ENCODE assay signal across 8 mouse cellular contexts in the genomic region with DNA sequence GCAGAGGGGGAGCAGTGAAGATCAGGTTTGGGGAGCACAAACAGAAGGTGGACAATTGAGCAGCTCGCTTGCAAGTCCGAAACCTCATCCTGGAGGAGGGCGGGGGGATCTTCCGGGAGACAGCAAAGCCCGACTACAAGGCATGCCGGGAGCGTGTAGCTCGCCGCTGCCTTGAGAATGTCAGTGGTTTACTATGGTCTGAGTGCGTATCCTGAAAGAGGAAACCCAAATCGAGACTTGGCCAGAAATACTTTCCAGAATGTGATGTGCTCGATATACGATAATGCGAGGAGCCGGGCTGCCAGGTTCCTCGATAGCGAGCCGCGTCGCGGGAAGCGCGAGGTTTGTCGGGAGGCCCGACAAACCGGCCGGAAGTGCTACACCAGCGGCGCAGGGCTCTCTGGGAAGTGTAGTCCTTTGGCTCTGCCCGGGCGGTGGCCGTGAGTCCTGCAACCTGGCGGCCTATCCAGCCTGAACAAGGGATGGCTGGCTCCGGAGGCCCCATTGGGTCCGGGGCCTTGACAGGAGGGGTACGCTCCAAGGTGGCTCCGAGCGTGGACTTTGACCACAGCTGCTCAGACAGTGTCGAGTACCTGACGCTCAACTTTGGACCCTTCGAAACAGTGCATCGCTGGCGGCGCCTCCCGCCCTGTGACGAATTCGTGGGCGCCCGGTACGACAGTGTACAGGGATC. TPM values are rescaled to one million over a fixed set of nuclear protein-coding genes. Genes with fewer than 3 reads are reported as not detected.
DNase-seq lines count a peak whose midpoint lies in the region; ATAC-seq lines count a peak whose summit lies in the region.

A gene (plus strand): TSS at position 143 of the 694 bp plus-strand sequence.

- peak within 1 kb of the TSS; percentile 76 for H3K4me2 ChIP-seq in heart, embryonic 14.5 days (ENCODE audit: low read length)
- H3K4me2 ChIP-seq in liver, embryonic 13.5 days, result peak within 1 kb of the TSS; percentile 74
- peak within 1 kb of the TSS; percentile 82 for H3K4me2 ChIP-seq in stomach, embryonic 16.5 days (ENCODE audit: low read depth, low read length)

- H3K9me3 ChIP-seq in heart, embryonic 14.5 days (ENCODE audit: control insufficient read depth, low read length), result no peaks in the 10 kb centered on the region
- no peaks in the 10 kb centered on the region for H3K9me3 ChIP-seq in liver, embryonic 13.5 days (replicated peaks)
- H3K9me3 ChIP-seq in stomach, embryonic 16.5 days (replicated peaks; ENCODE audit: control insufficient read depth, low read length), result no peaks in the 10 kb centered on the region

- ATAC-seq in heart, embryonic 14.5 days (ENCODE audit: insufficient number of reproducible peaks, insufficient read depth, low FRiP score, low read depth), result peak; percentile 90
- peak; percentile 97 for ATAC-seq in liver, embryonic 13.5 days (ENCODE audit: low read depth)
- peak; percentile 95 for ATAC-seq in stomach, embryonic 16.5 days (ENCODE audit: insufficient read depth, low FRiP score)

- H3K36me3 ChIP-seq in heart, embryonic 14.5 days (ENCODE audit: control insufficient read depth, insufficient read depth, low read length), result peaks cover 25% of the 10 kb centered on the region
- H3K36me3 ChIP-seq in liver, embryonic 13.5 days, result peaks cover 24% of the 10 kb centered on the region
- H3K36me3 ChIP-seq in stomach, embryonic 16.5 days (ENCODE audit: control insufficient read depth, insufficient read depth, low read length), result peaks cover 9% of the 10 kb centered on the region; the same call in 1 of the 2 replicates

- under 1% methylated on average over 50 of the region's 50 CpGs for WGBS in heart, embryonic 14.5 days
- under 1% methylated on average over 50 of the region's 50 CpGs for whole genome bisulfite sequencing in liver, embryonic 13.5 days (ENCODE audit: insufficient replicate concordance)
- under 1% methylated on average over 50 of the region's 50 CpGs for WGBS in stomach, embryonic 16.5 days

- H3K27me3 ChIP-seq in heart, embryonic 14.5 days (ENCODE audit: control insufficient read depth, insufficient read depth, low read length), result no peaks in the 10 kb centered on the region
- peaks cover 18% of the 10 kb centered on the region for H3K27me3 ChIP-seq in liver, embryonic 13.5 days
- no peaks in the 10 kb centered on the region for H3K27me3 ChIP-seq in stomach, embryonic 16.5 days (ENCODE audit: control insufficient read depth, insufficient read depth, low read length)

- peak; percentile 90 for DNase-seq in CD4-positive, CD25-positive, alpha-beta regulatory T cell, adult 2 months (ENCODE audit: low read depth, low spot score)
- DNase-seq in fibroblast of lung, adult 2 months (ENCODE audit: low read depth), result peak; percentile 81
- DNase-seq in kidney, postnatal 14 days, result peak; percentile 93
- peak; percentile 85 for DNase-seq in liver, embryonic 13.5 days
- peak; percentile 91 for DNase-seq in neural tube, embryonic 10.5 days (ENCODE audit: extremely low spot score, low spot score)

- H3K4me1 ChIP-seq in brown adipose tissue, adult 24 weeks (ENCODE audit: control insufficient read depth, insufficient read depth, insufficient read length, low read length), result peaks cover 8% of the 10 kb centered on the region
- peaks cover 4 to 11% of the 10 kb centered on the region in 2 experiments for H3K4me1 ChIP-seq in heart, embryonic 14.5 days (ENCODE audit: control insufficient read depth in 2 of 2, insufficient read depth in 2 of 2, low read length in 2 of 2)
- peaks cover 33% of the 10 kb centered on the region for H3K4me1 ChIP-seq in liver, embryonic 13.5 days (replicated peaks)
- H3K4me1 ChIP-seq in stomach, embryonic 16.5 days (ENCODE audit: control insufficient read depth, insufficient read depth, low read length), result peaks cover 11% of the 10 kb centered on the region

- peak within 1 kb of the TSS; percentile 92 for H3K27ac ChIP-seq in brown adipose tissue, adult 24 weeks (replicated peaks; ENCODE audit: low read depth, low read length)
- peak within 1 kb of the TSS; percentile 96 to 99 for H3K27ac ChIP-seq in heart, embryonic 14.5 days (replicated peaks in 1 of 2; ENCODE audit: control insufficient read depth in 1 of 2, insufficient read depth in 1 of 2, low read depth in 2 of 2, low read length in 2 of 2)
- peak within 1 kb of the TSS; percentile 91 for H3K27ac ChIP-seq in liver, embryonic 13.5 days
- H3K27ac ChIP-seq in stomach, embryonic 16.5 days (ENCODE audit: low read length), result peak within 1 kb of the TSS; percentile 96

- H3K4me3 ChIP-seq in brown adipose tissue, adult 24 weeks (ENCODE audit: insufficient read depth, low read depth, low read length), result peak within 1 kb of the TSS; percentile 82
- H3K4me3 ChIP-seq in heart, embryonic 14.5 days (ENCODE audit: control insufficient read depth in 1 of 2, insufficient read depth in 1 of 2, low read depth in 1 of 2, low read length in 2 of 2), result peak within 1 kb of the TSS; percentile 65 to 75
- H3K4me3 ChIP-seq in liver, embryonic 13.5 days (replicated peaks), result peak within 1 kb of the TSS; percentile 76
- peak within 1 kb of the TSS; percentile 88 for H3K4me3 ChIP-seq in stomach, embryonic 16.5 days (replicated peaks; ENCODE audit: low read length)

- peak within 1 kb of the TSS; percentile 85 for H3K9ac ChIP-seq in heart, embryonic 14.5 days (ENCODE audit: low read length)
- peak within 1 kb of the TSS; percentile 75 for H3K9ac ChIP-seq in liver, embryonic 13.5 days
- peak within 1 kb of the TSS; percentile 91 for H3K9ac ChIP-seq in stomach, embryonic 16.5 days (ENCODE audit: low read length)

RNA-seq across cellular contexts. Expression of the gene that starts here (rescaled TPM):
- 38.0 and 38.2 TPM in 2 replicates for polyA plus RNA-seq in brown adipose tissue, adult 24 weeks (2012; ENCODE audit: insufficient read depth, insufficient read length, missing spikeins)
- 47.8 and 48.6 TPM in 2 replicates for polyA plus RNA-seq in heart, embryonic 14.5 days (2014; fragmentation: Nextera tagmentation; extraction: Ambion mirVana)
- 22.6 and 24.0 TPM in 2 replicates for polyA plus RNA-seq in liver, embryonic 13.5 days (2015; fragmentation: Nextera tagmentation; extraction: Ambion mirVana)
- polyA plus RNA-seq in stomach, embryonic 16.5 days (2015; fragmentation: Nextera tagmentation; extraction: Ambion mirVana), result 89.4 and 90.8 TPM in 2 replicates

Comparison
In these comparisons a context has a peak if more than half of its experiments do, and no peak if none do; other contexts are left out.
1. Peak in every context shown above with its lines: DNase-seq, ATAC-seq, H3K4me3 ChIP-seq and H3K27ac ChIP-seq.